Mouse (Mus musculus): Measurements from ENCODE around the gene Ctps.

Ctps gene

GRCm38 (mm10) chr4:120571070-120571464, 991 bp upstream of the Ctps start:
- DNase-seq (ENCODE audit: low spot score in 2 of 2): no peak

- no peak for DNase-seq (ENCODE audit: low spot score in 2 of 2)
Measured at GRCm38 (mm10) chr4:120570438-120571069, 478 bp upstream of the Ctps start.

GRCm38 (mm10) chr4:120569025-120569424, 1.1 kb downstream of the Ctps start:
- no peak for DNase-seq (ENCODE audit: low spot score in 2 of 2)

GRCm38 (mm10) chr4:120568005-120568404, 2.1 kb downstream of the Ctps start:
- no peak for DNase-seq (ENCODE audit: low spot score in 2 of 2)

- DNase-seq (ENCODE audit: low spot score in 2 of 2): no peak
Measured at GRCm38 (mm10) chr4:120565726-120566125, 4.3 kb downstream of the Ctps start.

GRCm38 (mm10) chr4:120556592-120556991, 13.5 kb downstream of the Ctps start:
- DNase-seq (ENCODE audit: low spot score in 2 of 2): no peak

- no peak for DNase-seq (ENCODE audit: low spot score in 2 of 2)
Measured at GRCm38 (mm10) chr4:120544896-120545295, 25.2 kb downstream of the Ctps start.

GRCm38 (mm10) chr4:120538664-120539063, 31.4 kb downstream of the Ctps start:
- no peak for DNase-seq (ENCODE audit: low spot score in 2 of 2)

- DNase-seq (ENCODE audit: low spot score in 2 of 2): no peak
Measured at GRCm38 (mm10) chr4:120531986-120532385, 38.1 kb downstream of the Ctps start, which contains the start of gene Slfnl1. Gene Slfnl1, plus strand, starts transcription at chr4:120532231.

GRCm38 (mm10) chr4:120528171-120528570, 41.9 kb downstream of the Ctps start:
- DNase-seq (ENCODE audit: low spot score in 2 of 2): no peak

- DNase-seq (ENCODE audit: low spot score in 2 of 2): no peak
Measured at GRCm38 (mm10) chr4:120523092-120523491, 47.0 kb downstream of the Ctps start.

GRCm38 (mm10) chr4:120522351-120522750, 47.7 kb downstream of the Ctps start:
- DNase-seq (ENCODE audit: low spot score in 2 of 2): no peak

- no peak for DNase-seq (ENCODE audit: low spot score in 2 of 2)
Measured at GRCm38 (mm10) chr4:120521761-120522160, 48.3 kb downstream of the Ctps start.

- no peak for DNase-seq (ENCODE audit: low spot score in 2 of 2)
Measured at GRCm38 (mm10) chr4:120517335-120517734, 52.7 kb downstream of the Ctps start.

- DNase-seq (ENCODE audit: low spot score in 2 of 2): no peak
Measured at GRCm38 (mm10) chr4:120516907-120517306, 53.2 kb downstream of the Ctps start.

GRCm38 (mm10) chr4:120516491-120516890, 53.6 kb downstream of the Ctps start:
- no peak for DNase-seq (ENCODE audit: low spot score in 2 of 2)

GRCm38 (mm10) chr4:120514366-120514765, 55.7 kb downstream of the Ctps start:
- no peak for DNase-seq (ENCODE audit: low spot score in 2 of 2)

GRCm38 (mm10) chr4:120511203-120511602, 58.9 kb downstream of the Ctps start:
- no peak for DNase-seq (ENCODE audit: low spot score in 2 of 2)

GRCm38 (mm10) chr4:120506955-120507354, 63.1 kb downstream of the Ctps start:
- no peak for DNase-seq (ENCODE audit: low spot score in 2 of 2)

All from cerebellum, postnatal 4 days (tissue).